Mouse (Mus musculus) lung, postnatal 0 days (tissue): ENCODE results near the gene Cubn.

Source experiments
- CTCF ChIP-seq: IDR thresholded peaks from 2 replicates; pipeline ENCODE4 v1.5.1; 2016; ENCODE audit warnings: antibody characterized with exemption, mild to moderate bottlenecking
- EP300 ChIP-seq: IDR thresholded peaks from 2 replicates; pipeline ENCODE4 v1.6.1; 2016; ENCODE audit warnings: antibody characterized with exemption, mild to moderate bottlenecking, control low read depth

DNA sequence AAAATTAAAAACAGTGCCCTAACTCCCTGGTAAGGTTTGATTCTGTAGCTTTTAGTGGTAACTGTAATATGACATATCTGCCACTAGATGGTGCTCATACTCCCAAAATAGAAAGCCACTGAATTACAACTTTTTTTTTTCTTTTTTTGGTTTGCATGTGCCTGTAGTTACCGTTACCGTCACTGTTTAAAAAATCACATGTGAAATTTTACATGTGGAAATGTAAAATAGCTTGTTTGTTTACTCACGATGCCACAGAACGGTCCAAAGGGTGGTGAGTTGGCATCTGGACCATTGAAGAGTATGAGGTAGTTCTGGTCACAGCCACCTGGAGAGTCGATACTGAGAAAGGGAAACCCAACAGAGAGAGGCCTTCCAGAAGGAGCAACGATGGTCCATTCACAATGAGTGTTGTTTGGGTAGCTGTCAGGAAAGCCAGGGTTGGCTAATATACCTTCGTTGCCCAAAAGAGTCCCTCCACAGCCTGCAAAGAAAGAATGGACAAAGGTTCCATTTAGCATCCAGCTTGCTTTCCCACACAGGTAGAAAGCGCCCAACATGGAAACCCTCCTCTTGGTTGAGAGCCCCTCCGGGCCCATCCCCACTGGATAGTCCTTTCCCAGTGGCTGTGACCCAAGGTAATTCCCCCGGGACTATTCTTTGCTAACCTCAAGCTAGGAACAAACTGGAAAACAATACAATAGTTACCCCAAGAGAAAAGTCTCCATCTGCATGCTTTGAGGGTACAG lies 213.3 kb downstream of the Cubn start:
- TF ChIP-seq CTCF, result peak; percentile 79
- no peak for TF ChIP-seq EP300
